Mouse (Mus musculus) heart, postnatal 0 days (tissue): ENCODE results near the gene Cldn7. TPM values are rescaled to one million over a fixed set of nuclear protein-coding genes. Genes with fewer than 3 reads are reported as not detected.
"Not testable (repeated sequence)": the region's sequence is repeated elsewhere in the genome, so short reads cannot be mapped to it uniquely, and the experiment has no call there.

ENCODE experiments used
- ATAC-seq: fragments of 200-750 bp; cut with Nextera tagmentation; 2 replicates; pipeline ENCODE4 v1.8.0; 2017; ENCODE audit warnings: low read depth, moderate number of reproducible peaks, moderate library complexity; ENCODE audit not compliant: insufficient read depth
- DNase-seq: peaks from one replicate; pipeline ENCODE4 v3.0.0-alpha.2; 2016; ENCODE audit warnings: low spot score
- H3K27ac ChIP-seq: fragments of 300-500 bp; sonication (generic); 2 replicates; pipeline ENCODE4 v1.5.1; 2014; ENCODE audit warnings: low read depth, mild to moderate bottlenecking
- H3K27me3 ChIP-seq: fragments of 300-500 bp; sonication (generic); 2 replicates; pipeline ENCODE4 v1.6.1; 2014; ENCODE audit warnings: low read length, mixed read lengths; ENCODE audit not compliant: control insufficient read depth, insufficient read depth
- H3K36me3 ChIP-seq: fragments of 300-500 bp; sonication (generic); replicated peaks from 2 replicates; pipeline ENCODE4 v1.6.1; 2014; ENCODE audit warnings: low read length, mixed read lengths; ENCODE audit not compliant: control insufficient read depth, insufficient read depth
- H3K4me1 ChIP-seq: fragments of 300-500 bp; sonication (generic); 2 replicates; pipeline ENCODE4 v1.6.1; 2014; ENCODE audit warnings: antibody characterized with exemption; ENCODE audit not compliant: control insufficient read depth, insufficient read depth
- H3K4me2 ChIP-seq: fragments of 300-500 bp; sonication (generic); 2 replicates; pipeline ENCODE4 v1.6.1; 2014; ENCODE audit warnings: low read depth, mild to moderate bottlenecking, low read length, moderate library complexity
- H3K4me3 ChIP-seq: fragments of 300-500 bp; sonication (generic); 2 replicates; pipeline ENCODE4 v1.5.1; 2014; ENCODE audit warnings: low read depth, low read length
- H3K9ac ChIP-seq: fragments of 300-500 bp; sonication (generic); replicated peaks from 2 replicates; pipeline ENCODE4 v1.6.1; 2014; ENCODE audit warnings: low read depth, low read length, mixed read lengths
- H3K9me3 ChIP-seq: fragments of 300-500 bp; sonication (generic); replicated peaks from 2 replicates; pipeline ENCODE4 v1.6.1; 2016; ENCODE audit warnings: low read length; ENCODE audit not compliant: control insufficient read depth
- CTCF ChIP-seq: IDR thresholded peaks from 2 replicates; pipeline ENCODE4 v1.5.1; 2016; ENCODE audit warnings: antibody characterized with exemption, control low read depth, low read depth
- EP300 ChIP-seq: IDR thresholded peaks from 2 replicates; pipeline ENCODE4 v1.6.1; 2016; ENCODE audit warnings: antibody characterized with exemption, low read depth
- WGBS: fragments of 180-500 bp; shearing (Covaris S2); extraction: QIAGEN DNeasy Blood & Tissue Kit; methylation state at CpG from one replicate; pipeline ENCODE4 v1.1.7; 2014; 5-methylcytosine and 5-hydroxymethylcytosine counted together
- polyA plus RNA-seq: library from polyadenylated mRNA; unstranded; fragments of >200 nt; fragmentation: Nextera tagmentation; extraction: Ambion mirVana; gene quantifications from 2 replicates; pipeline ENCODE4 v1.2.1, GENCODE M21; 2015
- total RNA-seq: library from RNA; depleted of rRNA; stranded (reverse); fragments of >200 nt; gene quantifications from 2 replicates; pipeline ENCODE4 v1.2.3, GENCODE M21; 2014; ENCODE audit warnings: low replicate concordance

Gene Cldn7
- total and polyA plus RNA-seq, 2 experiments from 2014 or later = 0.64 TPM; not detected in 1

DNA sequence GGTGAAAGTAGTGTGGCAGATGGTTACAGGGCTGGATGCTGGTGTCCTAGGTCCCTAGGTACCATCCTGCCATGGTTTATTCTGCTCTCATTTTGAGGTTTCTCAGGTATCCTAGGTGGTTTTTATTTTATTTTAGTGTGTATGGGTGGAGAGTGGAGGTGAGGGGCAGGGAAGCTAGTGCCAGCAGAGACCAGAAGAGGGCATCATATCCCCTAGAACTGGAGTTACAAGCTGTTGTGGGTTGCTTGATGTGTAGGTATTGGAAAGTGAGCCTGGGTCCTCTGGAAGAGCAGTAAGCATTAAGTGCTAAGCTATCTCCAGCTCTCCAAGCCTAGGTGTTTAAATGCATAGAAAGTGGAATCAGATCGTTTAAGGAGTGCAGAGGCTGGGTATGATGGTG is 12.3 kb upstream of the Cldn7 start:
- ATAC-seq (no peak), DNase-seq (no peak)
- Histone ChIP-seq H3K9me3 (no peaks in the 10 kb centered on the region), H3K27me3 (no peaks in the 10 kb centered on the region), H3K4me1 (no peaks in the 10 kb centered on the region), H3K9ac (no peak overlapping the region), H3K27ac (no peak overlapping the region), H3K4me2 (no peak overlapping the region), H3K36me3 (no peaks in the 10 kb centered on the region), H3K4me3 (no peak overlapping the region)
- TF ChIP-seq EP300 = no peak
- TF ChIP-seq CTCF = 0 out of 2 replicates have a peak, but pooled peaks have one; percentile 16
- WGBS = 40% methylated on average over 1 of the region's 1 CpGs

DNA sequence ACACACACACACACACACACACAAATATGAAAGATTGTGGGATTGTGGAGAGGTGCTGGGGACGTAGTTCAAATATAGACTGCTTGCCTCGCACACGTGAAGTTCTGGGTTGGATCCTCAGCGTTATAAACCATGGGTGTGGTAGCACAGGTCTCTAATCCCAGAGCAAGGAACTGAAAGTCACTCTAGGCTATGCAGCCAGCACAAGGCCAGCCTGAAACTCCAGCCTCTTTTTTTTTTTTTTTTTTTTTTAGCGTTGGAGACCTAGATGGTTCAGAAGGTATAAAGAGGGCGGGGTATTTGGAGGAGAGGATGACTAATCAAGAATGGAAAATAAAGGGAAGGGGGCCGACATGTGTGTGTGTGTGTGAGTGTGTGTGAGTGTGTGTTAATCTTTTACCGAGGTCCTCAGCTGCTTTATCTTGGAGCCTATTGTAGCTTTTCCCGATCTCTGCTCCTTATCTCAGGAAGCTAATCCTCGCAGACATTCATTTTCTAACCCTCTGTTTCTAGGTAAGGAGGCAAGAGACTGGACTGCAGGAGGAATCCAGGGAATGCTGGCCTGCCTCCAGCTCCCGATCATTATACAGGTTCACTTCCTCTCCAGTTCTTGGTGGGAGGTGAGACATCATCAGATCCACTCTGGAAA is 11.2 kb upstream of the Cldn7 start:
- H3K4me3 ChIP-seq = no peak overlapping the region
- no peak overlapping the region for H3K4me2 ChIP-seq
- H3K27ac ChIP-seq = no peak overlapping the region
- no peaks in the 10 kb centered on the region for H3K4me1 ChIP-seq
- no peak overlapping the region for H3K9ac ChIP-seq
- ATAC-seq (no peak), DNase-seq (no peak)
- no peaks in the 10 kb centered on the region for H3K9me3 ChIP-seq
- WGBS = 29% methylated on average over 11 of the region's 11 CpGs
- no peak for TF ChIP-seq EP300
- TF ChIP-seq CTCF = no peak
- H3K27me3 ChIP-seq = no peaks in the 10 kb centered on the region
- no peaks in the 10 kb centered on the region for H3K36me3 ChIP-seq

DNA sequence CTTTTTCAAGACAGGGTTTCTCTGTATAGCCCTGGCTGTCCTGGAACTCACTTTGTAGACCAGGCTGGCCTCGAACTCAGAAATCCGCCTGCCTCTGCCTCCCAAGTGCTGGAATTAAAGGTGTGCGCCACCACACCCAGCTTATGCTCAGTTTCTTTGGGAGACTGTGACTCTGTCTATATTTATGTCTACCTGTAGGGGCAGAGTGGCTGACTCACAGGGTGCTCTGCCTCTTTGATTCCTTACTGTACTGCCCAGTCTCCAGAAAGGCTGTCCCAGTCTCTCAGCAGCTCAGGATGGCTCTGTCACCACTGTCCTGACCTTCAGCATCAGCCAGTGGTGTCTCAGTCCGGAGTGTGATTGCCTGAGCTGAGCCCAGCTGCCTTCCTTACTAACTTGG is 9.0 kb upstream of the Cldn7 start:
- not testable (repeated sequence) for H3K9ac ChIP-seq, H3K27ac ChIP-seq, H3K4me3 ChIP-seq, DNase-seq, H3K36me3 ChIP-seq, H3K27me3 ChIP-seq, H3K4me2 ChIP-seq, ATAC-seq, H3K9me3 ChIP-seq, H3K4me1 ChIP-seq
- WGBS = 51% methylated on average over 3 of the region's 4 CpGs

DNA sequence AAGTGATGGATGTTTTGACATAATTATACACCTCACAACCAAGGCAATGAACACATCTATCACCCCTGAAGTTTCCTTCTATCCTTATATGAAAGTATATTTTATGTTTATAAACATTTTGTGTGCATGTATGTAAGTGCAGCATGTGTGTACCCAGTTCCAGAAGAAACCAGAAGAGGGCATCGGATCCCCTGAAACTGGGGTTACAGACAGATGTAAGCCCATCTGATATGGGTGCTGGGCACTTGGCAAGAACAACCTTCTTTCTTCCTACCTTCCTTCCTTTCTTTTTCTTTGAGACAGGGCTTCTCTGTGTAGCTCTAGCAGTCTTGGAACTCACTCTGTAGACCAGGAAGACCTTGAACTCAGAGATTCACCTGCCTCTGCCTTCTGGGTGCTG is 8.4 kb upstream of the Cldn7 start:
- Histone ChIP-seq H3K27me3 (no peaks in the 10 kb centered on the region), H3K36me3 (no peaks in the 10 kb centered on the region), H3K4me3 (no peak overlapping the region), H3K9me3 (no peaks in the 10 kb centered on the region), H3K4me1 (no peaks in the 10 kb centered on the region), H3K9ac (no peak overlapping the region), H3K4me2 (no peak overlapping the region), H3K27ac (no peak overlapping the region)
- no peak for TF ChIP-seq EP300
- no peak for TF ChIP-seq CTCF
- ATAC-seq (no peak), DNase-seq (no peak)
- WGBS = 85% methylated on average over 1 of the region's 1 CpGs

DNA sequence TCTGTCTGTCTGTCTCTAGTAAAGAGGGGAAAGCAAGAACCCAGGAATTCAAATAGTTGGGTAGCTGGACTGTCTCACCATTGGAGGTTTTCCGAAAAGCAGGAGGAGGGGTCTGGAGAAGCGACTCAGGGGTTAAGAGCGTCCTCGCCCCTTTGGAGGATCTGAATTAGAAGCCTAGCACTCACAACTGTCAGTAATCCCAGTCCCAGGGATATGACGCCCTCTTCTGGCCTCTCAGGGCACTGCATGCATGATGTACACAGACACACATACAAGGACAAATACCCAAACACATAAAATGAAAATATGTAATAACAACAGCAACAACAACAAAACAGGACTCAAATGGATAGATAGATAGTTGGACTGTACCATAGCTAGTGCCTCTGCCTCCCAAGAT is 4.0 kb upstream of the Cldn7 start:
- ATAC-seq (no peak), DNase-seq (no peak)
- Histone ChIP-seq H3K4me2 (no peak overlapping the region), H3K9me3 (no peaks in the 10 kb centered on the region), H3K27ac (no peak overlapping the region), H3K4me3 (no peak overlapping the region), H3K9ac (no peak overlapping the region), H3K27me3 (peaks cover 37% of the 10 kb centered on the region), H3K4me1 (no peaks in the 10 kb centered on the region), H3K36me3 (no peaks in the 10 kb centered on the region)
- TF ChIP-seq CTCF (peak; percentile 25; the same call in 1 of the 2 replicates), EP300 (no peak)
- 25% methylated on average over 5 of the region's 5 CpGs for WGBS

DNA sequence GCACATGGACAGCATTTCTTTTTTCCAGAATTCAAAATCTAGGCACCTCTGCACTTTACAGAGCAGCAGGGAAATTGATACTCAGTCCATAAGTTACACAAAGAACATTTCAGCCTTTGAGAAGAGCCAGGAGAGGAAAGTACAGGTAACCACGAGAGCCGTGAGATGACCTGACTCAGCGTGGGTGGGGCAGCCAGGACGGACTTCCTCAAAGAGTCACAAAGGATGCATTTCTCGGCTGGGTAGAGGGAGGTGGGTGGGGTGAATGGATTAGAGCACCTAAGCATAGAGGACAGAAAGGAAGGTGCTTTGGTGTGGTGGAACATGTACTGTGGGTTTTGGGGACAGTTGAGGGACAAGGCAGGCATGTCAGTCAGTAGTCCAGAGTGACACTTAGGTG is 2.7 kb upstream of the Cldn7 start:
- no peak overlapping the region for H3K9ac ChIP-seq
- H3K9me3 ChIP-seq = no peaks in the 10 kb centered on the region
- no peak for ATAC-seq
- no peaks in the 10 kb centered on the region for H3K36me3 ChIP-seq
- H3K4me1 ChIP-seq = 0 out of 2 replicates have a peak, but pooled peaks cover 8% of the 10 kb centered on the region
- no peak overlapping the region for H3K27ac ChIP-seq
- no peak overlapping the region for H3K4me3 ChIP-seq
- no peak for DNase-seq
- WGBS = 27% methylated on average over 5 of the region's 5 CpGs
- TF ChIP-seq CTCF (no peak), EP300 (no peak)
- peaks cover 49% of the 10 kb centered on the region for H3K27me3 ChIP-seq
- H3K4me2 ChIP-seq = no peak overlapping the region
